Mouse (Mus musculus) G1E (cell line): ENCODE data around the gene Sar1a.

Experiments used
- CTCF ChIP-seq: IDR thresholded peaks from 2 replicates; pipeline ENCODE4 v1.5.1; 2012; ENCODE audit warnings: low read depth, low read length, inconsistent platforms, mixed read lengths
- GATA1 ChIP-seq: IDR thresholded peaks from 2 replicates; pipeline ENCODE4 v1.6.1; 2012; ENCODE audit warnings: borderline replicate concordance, low read length, inconsistent platforms, mixed read lengths
- GATA2 ChIP-seq: IDR thresholded peaks from 2 replicates; pipeline ENCODE4 v1.6.1; 2012; ENCODE audit warnings: low read depth, low read length, inconsistent platforms, borderline replicate concordance
- POLR2AphosphoS5 ChIP-seq: IDR thresholded peaks from 2 replicates; pipeline ENCODE4 v1.6.1; 2012; ENCODE audit warnings: low read depth, low read length, inconsistent platforms; ENCODE audit not compliant: insufficient replicate concordance
- TAL1 ChIP-seq: conservative IDR thresholded peaks from 2 replicates; pipeline ENCODE4 v1.6.1; 2012; ENCODE audit warnings: low read depth, low read length, inconsistent platforms, mixed read lengths

DNA sequence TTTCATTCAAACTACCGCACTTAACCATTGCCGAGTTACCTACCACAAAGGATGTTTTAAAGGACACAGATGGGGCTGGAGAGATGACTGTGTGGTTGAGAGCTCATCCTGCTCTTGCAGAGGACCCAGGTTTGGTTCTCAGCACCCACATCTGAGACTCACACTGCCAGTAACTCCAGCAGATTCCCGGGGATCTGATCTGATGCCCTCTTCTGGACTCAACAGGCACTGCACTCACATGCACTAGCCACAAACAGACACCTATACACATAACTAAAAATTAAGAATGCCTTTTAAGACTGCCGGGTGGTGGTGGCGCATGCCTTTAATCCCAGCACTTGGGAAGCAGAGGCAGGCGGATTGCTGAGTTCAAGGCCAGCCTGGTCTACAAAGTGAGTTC, 50.1 kb downstream of the Sar1a start:
- TF ChIP-seq CTCF (no peak), POLR2AphosphoS5 (no peak), TAL1 (no peak), GATA1 (no peak), GATA2 (no peak)
